26 mouse cellular contexts compared by ENCODE assay signal in genomic region chr15:98402356-98402755, GRCm38 (mm10). TPM values are rescaled to one million over a fixed set of nuclear protein-coding genes. Genes with fewer than 3 reads are reported as not detected.
"Had no signal": no experiment of that assay in that cellular context is flagged by ENCODE, and none has a peak within 500 bp of the region (broad histone marks: within the 10 kb centered on the region; RNA-seq: fewer than 3 reads in every experiment).

No protein-coding gene starts in this region.

- ATAC-seq: midbrain, embryonic 13.5 days; midbrain, embryonic 15.5 days had no signal

- DNase-seq: lung, adult 2 months; lung, postnatal 14 days; lung, postnatal 36 days; right cerebral cortex, postnatal 14 days; thymus, adult 2 months; thymus, postnatal 25 days; thymus, postnatal 4 days had no signal

- H3K27ac ChIP-seq: liver, embryonic 14.5 days; lung, embryonic 15.5 days; macrophage; midbrain, embryonic 13.5 days; midbrain, embryonic 15.5 days; neural tube, embryonic 13.5 days; stomach, embryonic 15.5 days; stomach, postnatal 0 days had no signal

- H3K36me3 ChIP-seq: lung, embryonic 15.5 days; midbrain, embryonic 13.5 days; midbrain, embryonic 15.5 days; neural tube, embryonic 13.5 days; stomach, embryonic 15.5 days had no signal

- H3K4me1 ChIP-seq: lung, embryonic 15.5 days; megakaryocyte, embryonic 14.5 days; midbrain, embryonic 13.5 days; midbrain, embryonic 15.5 days; neural tube, embryonic 13.5 days; stomach, embryonic 15.5 days had no signal

- H3K9ac ChIP-seq: liver, embryonic 14.5 days; lung, embryonic 15.5 days; midbrain, embryonic 13.5 days; midbrain, embryonic 15.5 days; neural tube, embryonic 13.5 days; stomach, embryonic 15.5 days had no signal

- H3K27me3 ChIP-seq: lung, embryonic 15.5 days; midbrain, embryonic 13.5 days; midbrain, embryonic 15.5 days; neural tube, embryonic 13.5 days; stomach, embryonic 15.5 days had no signal

- H3K4me2 ChIP-seq: lung, embryonic 15.5 days; midbrain, embryonic 11.5 days; midbrain, embryonic 13.5 days; midbrain, embryonic 15.5 days; neural tube, embryonic 13.5 days; stomach, embryonic 15.5 days had no signal

- H3K9me3 ChIP-seq: lung, embryonic 15.5 days; megakaryocyte, embryonic 14.5 days; midbrain, embryonic 13.5 days; midbrain, embryonic 15.5 days; stomach, embryonic 15.5 days had no signal

- H3K4me3 ChIP-seq: lung, embryonic 15.5 days; megakaryocyte, embryonic 14.5 days; midbrain, embryonic 13.5 days; midbrain, embryonic 15.5 days; neural tube, embryonic 13.5 days; stomach, embryonic 15.5 days had no signal

RNA-seq across cellular contexts. Expression of gene Olfr283, which starts 21.6 kb away (rescaled TPM):
- total RNA-seq: megakaryocyte progenitor cell, adult 5-6 weeks; midbrain, postnatal 0 days; monocyte, adult 5-6 weeks; neutrophil, adult 5-6 weeks had no signal
- polyA plus RNA-seq: liver, embryonic 14.5 days; liver, embryonic 16.5 days; lung, adult 2 months; lung, embryonic 15.5 days; lung, postnatal 0 days; macrophage; midbrain, embryonic 11.5 days; midbrain, embryonic 13.5 days; midbrain, embryonic 15.5 days; midbrain, postnatal 0 days; neural tube, embryonic 11.5 days; neural tube, embryonic 13.5 days; spleen, adult 2 months; stomach, embryonic 15.5 days; stomach, postnatal 0 days; thymus, adult 2 months; urinary bladder, adult 2 months had no signal

RNA-seq across cellular contexts. Expression of gene Olfr282, which starts 28.7 kb away (rescaled TPM):
- total RNA-seq: megakaryocyte progenitor cell, adult 5-6 weeks; midbrain, postnatal 0 days; monocyte, adult 5-6 weeks; neutrophil, adult 5-6 weeks had no signal
- polyA plus RNA-seq: liver, embryonic 14.5 days; liver, embryonic 16.5 days; lung, adult 2 months; lung, embryonic 15.5 days; lung, postnatal 0 days; macrophage; midbrain, embryonic 11.5 days; midbrain, embryonic 13.5 days; midbrain, embryonic 15.5 days; midbrain, postnatal 0 days; neural tube, embryonic 11.5 days; neural tube, embryonic 13.5 days; spleen, adult 2 months; stomach, embryonic 15.5 days; stomach, postnatal 0 days; thymus, adult 2 months; urinary bladder, adult 2 months had no signal

RNA-seq across cellular contexts. Expression of gene Olfr281, which starts 50.0 kb away (rescaled TPM):
- total RNA-seq: megakaryocyte progenitor cell, adult 5-6 weeks; midbrain, postnatal 0 days; monocyte, adult 5-6 weeks; neutrophil, adult 5-6 weeks had no signal
- polyA plus RNA-seq: liver, embryonic 14.5 days; liver, embryonic 16.5 days; lung, adult 2 months; lung, embryonic 15.5 days; lung, postnatal 0 days; macrophage; midbrain, embryonic 11.5 days; midbrain, embryonic 13.5 days; midbrain, embryonic 15.5 days; midbrain, postnatal 0 days; neural tube, embryonic 11.5 days; neural tube, embryonic 13.5 days; spleen, adult 2 months; stomach, postnatal 0 days; thymus, adult 2 months; urinary bladder, adult 2 months had no signal
